Mouse (Mus musculus) liver, adult (tissue): ENCODE data around the gene Shank2.

ENCODE experiments used
- GATA4 ChIP-seq: IDR thresholded peaks from 2 replicates; pipeline ENCODE4 v1.6.1; 2014; ENCODE audit warnings: mild to moderate bottlenecking, low read length; ENCODE audit not compliant: insufficient replicate concordance

Shank2 gene

DNA sequence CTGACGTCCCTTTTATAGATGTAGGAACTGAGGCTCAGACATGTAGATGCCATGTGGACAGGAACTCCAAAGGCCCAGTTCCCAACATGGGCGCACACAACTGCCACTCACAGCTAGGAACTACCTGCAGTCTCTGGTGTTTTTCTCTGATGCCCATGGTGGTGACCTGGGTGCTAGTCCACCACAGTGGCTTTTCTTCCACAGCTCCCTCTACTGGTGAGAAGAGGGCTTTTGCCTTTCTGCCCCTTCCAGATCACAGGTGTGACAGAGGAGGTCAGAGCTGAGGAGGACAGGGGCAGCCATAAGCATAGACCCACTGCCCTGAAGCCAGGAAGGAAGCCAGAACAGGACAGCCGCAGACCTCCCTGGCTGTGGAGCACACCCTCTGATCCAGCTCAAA lies 425.7 kb downstream of the Shank2 start:
- no peak for TF ChIP-seq GATA4

DNA sequence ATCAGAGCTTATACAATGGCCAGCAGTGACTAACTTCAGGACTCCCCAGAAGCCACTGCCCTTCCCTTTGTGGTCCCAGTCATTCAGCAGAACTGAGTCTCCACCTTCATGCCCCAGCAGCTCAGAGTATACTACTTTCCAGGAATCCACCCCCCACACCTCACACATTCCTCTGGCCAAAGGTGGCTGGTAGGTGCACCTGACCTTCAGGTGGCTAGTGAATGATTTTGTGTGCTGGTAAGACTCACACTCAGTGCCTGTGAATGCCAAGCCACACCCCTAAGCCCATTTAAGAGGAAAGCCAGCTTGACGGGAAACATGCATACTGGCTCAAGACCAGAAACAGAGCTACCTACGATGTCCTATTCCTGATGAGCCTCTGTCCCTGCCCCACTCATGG lies 431.2 kb downstream of the Shank2 start:
- no peak for TF ChIP-seq GATA4

GRCm38 (mm10) chr7:144438811-144439210 lies 437.1 kb downstream of the Shank2 start:
- TF ChIP-seq GATA4: no peak

- no peak for TF ChIP-seq GATA4
Measured at GRCm38 (mm10) chr7:144441466-144441865, 439.7 kb downstream of the Shank2 start.

GRCm38 (mm10) chr7:144441976-144442375 lies 440.2 kb downstream of the Shank2 start:
- no peak for TF ChIP-seq GATA4

DNA sequence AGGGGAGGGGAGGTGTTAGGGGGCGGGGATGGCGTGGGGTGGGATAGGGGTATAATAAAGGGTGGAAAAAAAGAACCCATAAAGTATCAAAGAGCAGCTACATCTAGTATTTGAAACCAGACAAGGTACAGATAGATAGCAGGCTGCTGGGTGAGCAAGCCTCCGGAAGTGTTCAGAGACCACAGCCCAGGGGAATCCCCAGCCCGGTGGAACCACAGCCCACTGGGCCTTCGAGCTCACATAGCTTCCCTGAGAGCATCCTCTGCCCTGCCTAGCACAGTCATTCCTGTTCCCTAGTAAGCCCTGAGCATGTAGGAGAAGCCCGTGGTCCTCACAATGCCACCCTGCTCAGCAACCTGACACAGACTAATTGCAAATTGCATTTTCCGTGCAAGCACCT lies 443.1 kb downstream of the Shank2 start:
- no peak for TF ChIP-seq GATA4

- no peak for TF ChIP-seq GATA4
Measured at GRCm38 (mm10) chr7:144447146-144447545, 445.4 kb downstream of the Shank2 start.

- no peak for TF ChIP-seq GATA4
Measured at GRCm38 (mm10) chr7:144448186-144448585, 446.5 kb downstream of the Shank2 start.

DNA sequence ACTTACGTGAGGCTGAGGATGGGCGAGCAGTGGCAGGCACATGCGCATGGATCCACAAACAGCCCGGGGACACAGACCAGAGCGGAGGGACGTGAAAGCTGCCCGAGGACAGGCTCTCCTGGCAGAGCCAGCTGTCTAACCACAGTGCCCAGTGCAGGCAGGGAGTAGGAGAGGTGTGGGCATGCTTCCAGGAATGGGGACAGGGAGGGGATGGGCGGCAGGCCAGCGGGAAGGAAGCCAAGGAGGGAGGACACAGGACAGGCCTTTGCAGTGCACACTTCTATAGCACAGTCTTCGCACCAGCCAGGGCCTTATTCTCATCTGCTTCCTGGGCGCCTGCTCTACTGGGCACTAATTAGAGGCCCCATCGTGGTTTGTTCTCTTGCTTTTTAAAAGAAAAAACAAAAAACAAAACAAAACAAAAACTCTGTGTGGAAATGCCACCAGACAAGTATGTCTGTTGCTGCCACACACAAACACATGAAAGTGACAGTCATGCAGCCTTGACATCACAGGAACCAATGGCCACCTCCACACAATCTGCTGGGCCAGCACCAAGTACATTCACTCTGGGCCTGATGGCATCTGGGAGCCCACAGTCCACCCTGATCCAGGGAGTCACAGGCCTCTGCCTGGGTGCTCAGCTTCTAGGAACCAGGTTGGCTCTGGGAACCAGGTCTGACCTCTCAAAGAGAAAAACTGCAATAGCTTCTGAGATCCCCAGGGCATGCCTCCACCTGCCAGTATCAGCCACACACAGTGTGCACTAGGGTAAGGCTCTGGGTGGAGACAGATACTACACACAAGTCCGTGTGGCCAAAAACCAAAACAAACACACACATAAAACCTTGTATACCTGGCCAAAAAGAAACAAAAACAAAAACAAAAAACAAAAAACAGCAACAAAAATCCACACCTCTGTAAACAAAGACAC lies 448.2 kb downstream of the Shank2 start:
- no peak for TF ChIP-seq GATA4

GRCm38 (mm10) chr7:144450661-144451060 lies 448.9 kb downstream of the Shank2 start:
- no peak for TF ChIP-seq GATA4

DNA sequence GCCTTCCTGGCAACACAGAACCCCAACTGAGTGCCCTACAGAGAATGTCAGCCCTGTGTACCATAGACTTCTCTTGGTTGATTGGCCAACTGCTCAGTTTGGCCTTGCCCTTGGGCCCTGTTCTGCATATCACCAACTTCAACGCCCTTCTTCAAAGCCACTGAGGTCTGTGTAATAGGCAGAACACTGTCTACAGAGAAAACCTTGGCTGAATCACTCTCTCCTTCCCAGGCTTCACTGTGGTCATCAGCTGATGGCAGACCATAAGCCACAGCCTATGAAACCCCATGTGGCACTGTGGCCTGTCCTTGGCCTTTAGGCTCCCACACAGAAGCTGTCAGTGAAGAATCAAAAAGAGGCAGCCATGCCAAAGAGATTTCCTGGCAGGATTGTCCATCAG lies 457.2 kb downstream of the Shank2 start:
- TF ChIP-seq GATA4: no peak

- no peak for TF ChIP-seq GATA4
Measured at GRCm38 (mm10) chr7:144461246-144461902, 459.6 kb downstream of the Shank2 start.

GRCm38 (mm10) chr7:144462577-144462976 lies 460.8 kb downstream of the Shank2 start:
- TF ChIP-seq GATA4: no peak

DNA sequence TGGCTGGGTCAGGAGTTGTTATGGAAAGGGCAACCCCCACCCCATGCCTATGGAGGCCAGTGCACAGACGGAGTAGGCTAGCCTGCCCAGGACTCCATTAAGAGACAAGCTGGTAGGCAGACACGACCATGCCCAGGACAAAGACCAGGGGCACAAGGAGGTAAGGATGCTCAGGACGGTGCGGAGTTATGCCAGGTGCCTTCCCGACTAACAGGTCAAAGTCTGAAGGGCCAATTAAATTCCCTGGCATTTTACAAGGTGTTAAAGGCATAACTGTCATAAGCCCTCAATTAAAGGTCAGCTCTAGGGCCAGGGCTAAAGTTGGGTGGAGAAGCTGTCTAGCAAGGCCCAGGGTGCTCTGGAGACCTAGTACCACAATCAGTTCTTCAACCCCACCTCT lies 467.0 kb downstream of the Shank2 start:
- TF ChIP-seq GATA4: no peak

GRCm38 (mm10) chr7:144469181-144469641 lies 467.5 kb downstream of the Shank2 start:
- no peak for TF ChIP-seq GATA4

DNA sequence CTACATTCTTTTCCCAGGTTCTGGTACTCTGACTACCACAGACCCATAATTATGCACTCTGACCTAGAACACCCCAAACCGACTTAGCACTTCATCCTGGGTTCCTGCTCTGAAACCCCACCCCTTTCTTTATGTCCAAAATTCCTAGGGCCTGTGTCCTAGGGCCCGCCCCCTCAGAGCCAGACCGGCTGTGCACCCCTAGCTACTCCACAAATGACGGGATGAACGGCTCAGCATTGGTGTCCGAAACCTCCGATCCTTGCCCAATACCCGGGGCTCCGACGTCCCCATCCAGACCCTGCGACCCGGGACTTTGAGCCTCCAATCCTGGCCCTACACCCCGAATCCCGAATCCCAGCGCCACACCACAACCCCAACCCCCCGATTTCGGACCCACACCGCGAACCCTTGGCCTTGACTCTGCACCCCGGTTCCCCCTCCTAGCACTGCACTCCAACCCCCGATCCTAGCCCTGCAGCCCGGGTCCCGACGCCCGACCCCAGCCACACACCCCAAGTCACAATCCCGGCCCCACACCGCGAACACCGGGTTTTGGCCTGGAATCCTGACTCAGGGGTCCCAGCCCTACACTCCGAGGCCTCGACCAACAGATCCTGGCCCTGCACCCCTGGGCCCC lies 468.3 kb downstream of the Shank2 start:
- no peak for TF ChIP-seq GATA4
